Mouse (Mus musculus): Measurements from ENCODE around the gene Ccsap. TPM values are rescaled to one million over a fixed set of nuclear protein-coding genes. Genes with fewer than 3 reads are reported as not detected.

Ccsap gene
- total RNA-seq, 1 experiment, result 5.1 TPM

- in situ Hi-C loops (cut with MboI; ENCODE audit: low sequenced_read_pairs in 2 of 2, unreplicated experiment in 2 of 2), result no loop called here
- DNase-seq (ENCODE audit: low read depth, low spot score), result no peak
- H3K9me3 ChIP-seq (ENCODE audit: control insufficient read depth, insufficient read depth, low read depth, low read length), result no peaks in the 10 kb centered on the region
These were observed 27.2 kb upstream of the Ccsap start for GRCm38 (mm10) chr8:123887163-123887562.

DNA sequence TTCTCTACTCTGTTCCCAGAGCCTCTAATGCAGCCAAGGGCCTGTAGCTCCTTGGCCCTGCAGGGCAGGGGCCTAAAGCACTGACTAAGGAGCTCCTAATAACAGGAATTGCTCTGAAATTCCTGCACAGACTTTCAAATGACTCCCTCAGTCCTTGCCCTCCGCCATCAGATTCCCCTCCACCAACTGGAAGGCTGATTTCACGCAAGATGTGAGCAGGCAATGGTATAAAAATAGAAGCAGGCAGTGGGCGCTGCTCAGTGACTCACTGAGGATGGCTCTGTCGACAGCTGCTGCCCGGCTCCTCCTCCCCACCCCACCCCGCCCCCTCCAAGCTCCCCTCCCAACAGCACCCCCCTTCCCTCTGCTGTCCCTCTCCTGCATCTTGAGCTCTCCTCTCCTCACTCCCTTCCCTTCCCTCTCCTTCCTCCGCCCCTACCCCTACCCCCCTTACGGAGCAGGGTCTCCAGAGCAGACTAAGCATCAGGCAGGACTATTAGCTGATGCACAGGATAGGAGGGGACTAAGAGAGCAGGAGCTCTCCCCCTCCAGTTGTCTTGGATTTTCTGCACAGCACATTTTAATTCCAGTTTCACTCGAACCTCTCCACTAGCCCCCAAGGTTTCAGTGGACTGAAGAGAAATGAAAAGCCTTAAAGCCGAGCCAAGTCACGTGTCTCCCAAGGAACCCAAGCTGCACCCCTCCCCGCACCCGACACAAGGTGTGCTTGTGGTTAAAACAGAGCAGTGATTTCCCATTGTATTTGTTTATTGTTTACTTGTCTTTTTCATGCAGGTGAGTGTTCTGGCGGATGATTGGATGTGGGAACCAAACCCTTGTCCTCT is 24.9 kb upstream of the Ccsap start:
- in situ Hi-C loops (cut with MboI; ENCODE audit: low sequenced_read_pairs in 2 of 2, unreplicated experiment in 2 of 2), result no loop called here
- H3K9ac ChIP-seq (ENCODE audit: insufficient read depth, low read depth, low read length, poor library complexity, severe bottlenecking), result no peak overlapping the region
- no peaks in the 10 kb centered on the region for H3K9me3 ChIP-seq (ENCODE audit: control insufficient read depth, insufficient read depth, low read depth, low read length)
- no peak for DNase-seq (ENCODE audit: low read depth, low spot score)
- H3K4me1 ChIP-seq (ENCODE audit: control insufficient read depth in 2 of 2, insufficient read depth in 2 of 2, low read length in 2 of 2, poor library complexity in 1 of 2), result peaks cover 2 to 3% of the 10 kb centered on the region in 2 experiments; a peak in 2 of 4 replicates
- TF ChIP-seq CHD2 (IDR thresholded peaks at IDR 0.05; ENCODE audit: low read depth, low read length) (no peak), HCFC1 (IDR thresholded peaks at IDR 0.05; ENCODE audit: borderline replicate concordance, insufficient read depth, low read length) (no peak), ZNF384 (IDR thresholded peaks at IDR 0.05; ENCODE audit: low read depth, low read length) (no peak), MAFK (IDR thresholded peaks at IDR 0.05; ENCODE audit: insufficient read depth, low read depth, low read length) (no peak), ZC3H11A (IDR thresholded peaks at IDR 0.05; ENCODE audit: borderline replicate concordance, low read depth, low read length) (no peak)
- no peak overlapping the region for H3K4me3 ChIP-seq (ENCODE audit: insufficient read depth in 1 of 2, low read depth in 1 of 2, low read length in 2 of 2, poor library complexity in 1 of 2, severe bottlenecking in 1 of 2)
- H3K36me3 ChIP-seq (ENCODE audit: control insufficient read depth, insufficient read depth, low read length, poor library complexity, severe bottlenecking), result no peaks in the 10 kb centered on the region
- no peak overlapping the region for H3K27ac ChIP-seq (ENCODE audit: insufficient read depth, low read depth, low read length, poor library complexity, severe bottlenecking)

More at GRCm38 (mm10) chr8:123887163-123887562, 27.2 kb upstream of the Ccsap start:
- no peaks in the 10 kb centered on the region for H3K36me3 ChIP-seq (ENCODE audit: control insufficient read depth, insufficient read depth, low read length, poor library complexity, severe bottlenecking)
- TF ChIP-seq ZC3H11A (IDR thresholded peaks at IDR 0.05; ENCODE audit: borderline replicate concordance, low read depth, low read length) (no peak), CHD2 (IDR thresholded peaks at IDR 0.05; ENCODE audit: low read depth, low read length) (no peak), ZNF384 (IDR thresholded peaks at IDR 0.05; ENCODE audit: low read depth, low read length) (no peak), MAFK (IDR thresholded peaks at IDR 0.05; ENCODE audit: insufficient read depth, low read depth, low read length) (no peak), HCFC1 (IDR thresholded peaks at IDR 0.05; ENCODE audit: borderline replicate concordance, insufficient read depth, low read length) (no peak)
- H3K4me1 ChIP-seq (ENCODE audit: control insufficient read depth in 2 of 2, insufficient read depth in 2 of 2, low read length in 2 of 2, poor library complexity in 1 of 2), result peaks cover 6% of the 10 kb centered on the region in 2 experiments; a peak in 3 of 4 replicates
- no peak overlapping the region for H3K9ac ChIP-seq (ENCODE audit: insufficient read depth, low read depth, low read length, poor library complexity, severe bottlenecking)
- no peak overlapping the region for H3K4me3 ChIP-seq (ENCODE audit: insufficient read depth in 1 of 2, low read depth in 1 of 2, low read length in 2 of 2, poor library complexity in 1 of 2, severe bottlenecking in 1 of 2)
- H3K27ac ChIP-seq (ENCODE audit: insufficient read depth, low read depth, low read length, poor library complexity, severe bottlenecking), result no peak overlapping the region

- in situ Hi-C loops (cut with MboI; ENCODE audit: low sequenced_read_pairs in 2 of 2, unreplicated experiment in 2 of 2), result no loop called here
- TF ChIP-seq ZC3H11A (IDR thresholded peaks at IDR 0.05; ENCODE audit: borderline replicate concordance, low read depth, low read length) (no peak), CHD2 (IDR thresholded peaks at IDR 0.05; ENCODE audit: low read depth, low read length) (no peak), ZNF384 (IDR thresholded peaks at IDR 0.05; ENCODE audit: low read depth, low read length) (no peak), MAFK (IDR thresholded peaks at IDR 0.05; ENCODE audit: insufficient read depth, low read depth, low read length) (no peak), HCFC1 (IDR thresholded peaks at IDR 0.05; ENCODE audit: borderline replicate concordance, insufficient read depth, low read length) (no peak)
- no peak overlapping the region for H3K9ac ChIP-seq (ENCODE audit: insufficient read depth, low read depth, low read length, poor library complexity, severe bottlenecking)
- no peak for DNase-seq (ENCODE audit: low read depth, low spot score)
- no peak overlapping the region for H3K27ac ChIP-seq (ENCODE audit: insufficient read depth, low read depth, low read length, poor library complexity, severe bottlenecking)
- H3K4me3 ChIP-seq (ENCODE audit: insufficient read depth in 1 of 2, low read depth in 1 of 2, low read length in 2 of 2, poor library complexity in 1 of 2, severe bottlenecking in 1 of 2), result no peak overlapping the region
- H3K9me3 ChIP-seq (ENCODE audit: control insufficient read depth, insufficient read depth, low read depth, low read length), result no peaks in the 10 kb centered on the region
- H3K4me1 ChIP-seq (ENCODE audit: control insufficient read depth in 2 of 2, insufficient read depth in 2 of 2, low read length in 2 of 2, poor library complexity in 1 of 2), result peaks cover 2 to 3% of the 10 kb centered on the region in 2 experiments; a peak in 2 of 4 replicates
- H3K36me3 ChIP-seq (ENCODE audit: control insufficient read depth, insufficient read depth, low read length, poor library complexity, severe bottlenecking), result no peaks in the 10 kb centered on the region
These were observed 23.1 kb upstream of the Ccsap start for GRCm38 (mm10) chr8:123883094-123883493.

GRCm38 (mm10) chr8:123882412-123882811 is 22.4 kb upstream of the Ccsap start:
- Histone ChIP-seq H3K4me3 (ENCODE audit: insufficient read depth in 1 of 2, low read depth in 1 of 2, low read length in 2 of 2, poor library complexity in 1 of 2, severe bottlenecking in 1 of 2) (no peak overlapping the region), H3K27ac (ENCODE audit: insufficient read depth, low read depth, low read length, poor library complexity, severe bottlenecking) (no peak overlapping the region), H3K4me1 (ENCODE audit: control insufficient read depth in 2 of 2, insufficient read depth in 2 of 2, low read length in 2 of 2, poor library complexity in 1 of 2) (peaks cover 2 to 3% of the 10 kb centered on the region in 2 experiments; a peak in 2 of 4 replicates), H3K36me3 (ENCODE audit: control insufficient read depth, insufficient read depth, low read length, poor library complexity, severe bottlenecking) (no peaks in the 10 kb centered on the region), H3K9ac (ENCODE audit: insufficient read depth, low read depth, low read length, poor library complexity, severe bottlenecking) (no peak overlapping the region), H3K9me3 (ENCODE audit: control insufficient read depth, insufficient read depth, low read depth, low read length) (no peaks in the 10 kb centered on the region)
- in situ Hi-C loops (cut with MboI; ENCODE audit: low sequenced_read_pairs in 2 of 2, unreplicated experiment in 2 of 2), result no loop called here
- no peak for DNase-seq (ENCODE audit: low read depth, low spot score)
- TF ChIP-seq CHD2 (IDR thresholded peaks at IDR 0.05; ENCODE audit: low read depth, low read length) (no peak), MAFK (IDR thresholded peaks at IDR 0.05; ENCODE audit: insufficient read depth, low read depth, low read length) (no peak), HCFC1 (IDR thresholded peaks at IDR 0.05; ENCODE audit: borderline replicate concordance, insufficient read depth, low read length) (no peak), ZC3H11A (IDR thresholded peaks at IDR 0.05; ENCODE audit: borderline replicate concordance, low read depth, low read length) (no peak), ZNF384 (IDR thresholded peaks at IDR 0.05; ENCODE audit: low read depth, low read length) (no peak)
